In the genomic region with DNA sequence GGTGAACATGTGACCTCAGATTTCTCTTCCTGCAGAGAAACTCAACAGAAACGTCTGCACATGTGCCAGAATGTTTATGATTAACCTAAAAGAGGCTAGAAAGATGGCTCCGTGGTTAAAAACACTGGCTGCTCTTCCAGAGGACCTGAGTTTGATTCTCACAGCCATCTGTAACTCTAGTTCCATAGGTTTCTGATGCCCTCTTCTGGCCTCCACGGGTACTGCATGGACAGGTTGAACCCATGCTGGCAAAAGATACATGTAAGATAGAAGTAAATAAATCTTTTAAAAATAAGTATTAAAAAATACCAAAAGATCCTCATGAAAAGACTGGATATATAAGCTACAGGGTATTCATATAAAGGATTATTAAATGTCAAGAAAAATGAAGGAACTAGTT, we compare ENCODE assay signal across 8 mouse cellular contexts. TPM values are rescaled to one million over a fixed set of nuclear protein-coding genes. Genes with fewer than 3 reads are reported as not detected.
DNase-seq lines count a peak whose midpoint lies in the region; ATAC-seq and TF ChIP-seq lines count a peak whose summit lies in the region.

No protein-coding gene starts in this region.

- TF ChIP-seq CTCF in heart, adult 2 months (IDR thresholded peaks at IDR 0.05), result peak; percentile 75

- H3K27ac ChIP-seq in heart, adult 2 months, result no peak overlapping the region
- H3K27ac ChIP-seq in heart, embryonic 10.5 days, result no peak overlapping the region
- H3K27ac ChIP-seq in embryonic facial prominence, embryonic 10.5 days (replicated peaks), result no peak overlapping the region

- TF ChIP-seq EP300 in heart, adult 2 months (IDR thresholded peaks at IDR 0.05; ENCODE audit: insufficient read depth, low read depth, low read length), result no peak

- H3K36me3 ChIP-seq in heart, adult 2 months (ENCODE audit: control insufficient read depth, insufficient read depth, low read length), result no peaks in the 10 kb centered on the region
- no peaks in the 10 kb centered on the region for H3K36me3 ChIP-seq in heart, embryonic 10.5 days
- no peaks in the 10 kb centered on the region for H3K36me3 ChIP-seq in embryonic facial prominence, embryonic 10.5 days (replicated peaks)

- no peaks in the 10 kb centered on the region for H3K9me3 ChIP-seq in heart, embryonic 10.5 days
- no peaks in the 10 kb centered on the region for H3K9me3 ChIP-seq in embryonic facial prominence, embryonic 10.5 days

- peak in 1 of 2 experiments; percentile 30 for DNase-seq in heart, adult 2 months
- no peak for DNase-seq in heart, embryonic 10.5 days (ENCODE audit: low spot score)
- DNase-seq in spleen, postnatal 10 days (ENCODE audit: low spot score in 2 of 2), result peak; percentile 16 to 55
- DNase-seq in spleen, postnatal 36 days (ENCODE audit: low spot score in 2 of 2), result no peak
- peak; percentile 38 for DNase-seq in embryonic facial prominence, embryonic 10.5 days (ENCODE audit: low spot score)
- DNase-seq in testis, postnatal 10 days (ENCODE audit: low spot score), result peak; percentile 61
- DNase-seq in urinary bladder, adult 2 months (ENCODE audit: low spot score), result no peak

- no peak for ATAC-seq in monocyte, adult 5-6 weeks (replicated peaks; ENCODE audit: insufficient number of reproducible peaks, low FRiP score, low TSS enrichment, poor library complexity, severe bottlenecking)

- H3K4me3 ChIP-seq in heart, adult 2 months, result no peak overlapping the region
- H3K4me3 ChIP-seq in heart, embryonic 10.5 days, result no peak overlapping the region
- H3K4me3 ChIP-seq in embryonic facial prominence, embryonic 10.5 days, result no peak overlapping the region

- no peaks in the 10 kb centered on the region for H3K4me1 ChIP-seq in heart, adult 2 months (ENCODE audit: control insufficient read depth, insufficient read depth, low read length)
- no peaks in the 10 kb centered on the region for H3K4me1 ChIP-seq in heart, embryonic 10.5 days
- H3K4me1 ChIP-seq in embryonic facial prominence, embryonic 10.5 days, result no peaks in the 10 kb centered on the region

- H3K79me2 ChIP-seq in heart, adult 2 months (replicated peaks; ENCODE audit: control insufficient read depth, insufficient read depth, low read length), result no peaks in the 10 kb centered on the region

- intact Hi-C loops in heart, adult 2 months (cut with DNase I), result loop anchor here (5.0 kb wide), 1 partner anchor 172 kb away; no protein-coding TSS in a partner anchor

- 25% methylated on average over 3 of the region's 3 CpGs for WGBS in heart, adult 2 months
- WGBS in heart, embryonic 10.5 days, result 27% methylated on average over 3 of the region's 3 CpGs
- WGBS in embryonic facial prominence, embryonic 10.5 days, result 28% methylated on average over 3 of the region's 3 CpGs

- H3K9ac ChIP-seq in heart, adult 2 months (ENCODE audit: low read depth, low read length), result no peak overlapping the region

- H3K27me3 ChIP-seq in heart, adult 2 months (ENCODE audit: control insufficient read depth, insufficient read depth, low read length), result no peaks in the 10 kb centered on the region
- H3K27me3 ChIP-seq in heart, embryonic 10.5 days (ENCODE audit: insufficient read depth, poor library complexity, severe bottlenecking), result no peaks in the 10 kb centered on the region
- no peaks in the 10 kb centered on the region for H3K27me3 ChIP-seq in embryonic facial prominence, embryonic 10.5 days (replicated peaks; ENCODE audit: low read depth, poor library complexity, severe bottlenecking)

- no peak for TF ChIP-seq POLR2A in heart, adult 2 months (IDR thresholded peaks at IDR 0.05; ENCODE audit: insufficient read depth, low read depth, low read length)

RNA-seq across cellular contexts. Expression of a gene that starts 56.8 kb away (rescaled TPM):
- 10 to 100 TPM in 1 of 2 experiments, 1 to 10 TPM in 1; 9.4 to 11.2 TPM for total RNA-seq in heart, adult 2 months (2021)
- 3.7 and 5.7 TPM in 2 replicates for polyA plus RNA-seq in heart, adult 2 months (2012; rRNA removed)
- polyA plus RNA-seq in heart, embryonic 10.5 days (2016; fragmentation: Nextera tagmentation; extraction: Ambion mirVana), result 13.0 and 15.9 TPM in 2 replicates
- polyA plus RNA-seq in embryonic facial prominence, embryonic 10.5 days (2016; fragmentation: Nextera tagmentation; extraction: Ambion mirVana), result 19.4 and 21.2 TPM in 2 replicates
- total RNA-seq in monocyte, adult 5-6 weeks (2017), result 5.0 to 16.1 TPM (median 9.2 TPM) in 3 replicates
- 11.5 and 12.0 TPM in 2 replicates for polyA plus RNA-seq in urinary bladder, adult 2 months (2012; rRNA removed)

Comparison
In these comparisons a context has a peak if more than half of its experiments do, and no peak if none do; other contexts are left out.
1. DNase-seq: peak in spleen, postnatal 10 days (2 of 2), embryonic facial prominence, embryonic 10.5 days (single experiment) and testis, postnatal 10 days (single experiment); none in heart, embryonic 10.5 days (single experiment), spleen, postnatal 36 days (0 of 2) and urinary bladder, adult 2 months (single experiment).